Mouse (Mus musculus) heart, adult 2 months (tissue): ENCODE measurements around the gene Drd3.

ENCODE experiments used
- CTCF ChIP-seq: fragments of 200-600 bp; IDR thresholded peaks from 2 replicates; pipeline ENCODE4 v1.8.1; 2022; ENCODE audit warnings: antibody characterized with exemption, mild to moderate bottlenecking, moderate library complexity
- EP300 ChIP-seq: fragments of 200-500 bp; IDR thresholded peaks from 2 replicates; pipeline ENCODE4 v1.6.1; 2011; ENCODE audit warnings: low read depth, low read length, control low read depth; ENCODE audit not compliant: insufficient read depth

- TF ChIP-seq CTCF (no peak), EP300 (no peak)
Measured at GRCm38 (mm10) chr16:43831957-43832356, 78.1 kb downstream of the Drd3 start.
